Mouse (Mus musculus) adipocyte (in vitro differentiated cells): ENCODE results near the gene Clp1.

ENCODE experiments used
- DNase-seq: peaks from one replicate; pipeline ENCODE4 v3.0.0-alpha.2; 2016; ENCODE audit warnings: low spot score

The Clp1 gene

GRCm38 (mm10) chr2:84714422-84714810 lies 12.7 kb downstream of the Clp1 start:
- DNase-seq = no peak

GRCm38 (mm10) chr2:84711898-84712297 lies 15.3 kb downstream of the Clp1 start:
- no peak for DNase-seq

GRCm38 (mm10) chr2:84707523-84707922 lies 19.6 kb downstream of the Clp1 start:
- DNase-seq = no peak

GRCm38 (mm10) chr2:84705295-84705694 lies 21.9 kb downstream of the Clp1 start:
- no peak for DNase-seq

GRCm38 (mm10) chr2:84704329-84704728 lies 22.8 kb downstream of the Clp1 start:
- no peak for DNase-seq

GRCm38 (mm10) chr2:84703497-84703896 lies 23.7 kb downstream of the Clp1 start:
- no peak for DNase-seq

- no peak for DNase-seq
Observed at GRCm38 (mm10) chr2:84695007-84695695, 32.0 kb downstream of the Clp1 start.

- DNase-seq = no peak
Observed at GRCm38 (mm10) chr2:84690050-84690449, 37.1 kb downstream of the Clp1 start.

- DNase-seq = no peak
Observed at GRCm38 (mm10) chr2:84688080-84688844, 38.9 kb downstream of the Clp1 start.

GRCm38 (mm10) chr2:84682605-84683183 lies 44.5 kb downstream of the Clp1 start:
- no peak for DNase-seq

- DNase-seq = no peak
Observed at GRCm38 (mm10) chr2:84679016-84679415, 48.1 kb downstream of the Clp1 start, which contains the start of gene Tmx2. Gene Tmx2, minus strand, starts transcription at chr2:84679140.

GRCm38 (mm10) chr2:84677968-84678880 lies 48.9 kb downstream of the Clp1 start, which contains the start of the genes Gm28635 and Med19:
Gene Gm28635, minus strand, starts transcription at chr2:84678041.
Gene Med19, plus strand, starts transcription at chr2:84678402.
- DNase-seq = peak; percentile 100

- no peak for DNase-seq
Observed at GRCm38 (mm10) chr2:84677270-84677967, 49.7 kb downstream of the Clp1 start.
